Mouse (Mus musculus): ENCODE measurements at regions not wholly inside any gene's neighbourhood (a gene's known extent, or its start where the extent isn't known, plus 50 kb on each side); places are given as distances from the start of the nearest gene placed in this dataset.
"Not testable (repeated sequence)": the region's sequence is repeated elsewhere in the genome, so short reads cannot be mapped to it uniquely, and the experiment has no call there.

GRCm38 (mm10) chr16:8246445-8246844 lies 178.5 kb downstream of the Tmem114 start:
- DNase-seq = no peak

DNA sequence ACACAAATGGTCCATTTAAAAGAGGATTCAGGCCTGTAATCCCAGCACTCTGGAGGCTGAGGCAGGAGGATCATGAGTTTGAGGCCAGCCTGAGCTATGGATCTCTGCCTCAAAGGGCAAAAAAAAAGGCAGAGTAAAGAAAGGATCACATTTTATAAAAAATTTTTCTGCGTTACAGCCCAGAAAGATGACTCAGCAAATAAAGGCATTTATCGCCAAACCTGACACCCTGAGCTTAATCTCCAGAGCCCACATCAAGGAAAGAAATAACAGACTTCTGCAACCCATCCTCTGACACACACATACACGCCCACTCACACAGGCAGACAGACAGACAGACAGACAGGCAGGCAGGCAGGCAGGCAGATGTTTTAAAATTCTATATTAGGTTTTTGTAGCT lies 179.3 kb downstream of the Tmem114 start:
- DNase-seq = no peak

DNA sequence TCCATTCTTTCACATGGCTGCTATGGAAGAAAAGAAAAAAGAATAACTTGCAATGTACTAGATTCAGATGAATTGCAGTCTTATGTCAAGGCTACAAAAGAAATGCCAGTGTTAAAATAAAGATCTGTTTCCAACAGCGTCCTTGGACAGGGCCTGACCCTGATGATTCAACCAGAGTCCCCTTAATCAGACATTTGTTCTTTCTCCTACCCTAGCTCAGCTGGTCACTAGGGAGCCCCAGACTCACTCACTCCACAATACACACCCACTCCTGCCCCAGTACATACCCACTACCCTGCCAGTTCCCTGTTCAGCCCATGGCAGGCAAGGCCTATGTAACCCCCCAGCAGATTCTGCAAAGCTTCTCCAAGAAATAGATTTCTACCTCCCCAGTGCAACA lies 190.6 kb downstream of the Tmem114 start:
- DNase-seq = no peak

GRCm38 (mm10) chr16:8232079-8232478 lies 192.9 kb downstream of the Tmem114 start:
- DNase-seq = no peak

- no peak for DNase-seq
These were observed 201.2 kb downstream of the Tmem114 start for GRCm38 (mm10) chr16:8223625-8224300.

DNA sequence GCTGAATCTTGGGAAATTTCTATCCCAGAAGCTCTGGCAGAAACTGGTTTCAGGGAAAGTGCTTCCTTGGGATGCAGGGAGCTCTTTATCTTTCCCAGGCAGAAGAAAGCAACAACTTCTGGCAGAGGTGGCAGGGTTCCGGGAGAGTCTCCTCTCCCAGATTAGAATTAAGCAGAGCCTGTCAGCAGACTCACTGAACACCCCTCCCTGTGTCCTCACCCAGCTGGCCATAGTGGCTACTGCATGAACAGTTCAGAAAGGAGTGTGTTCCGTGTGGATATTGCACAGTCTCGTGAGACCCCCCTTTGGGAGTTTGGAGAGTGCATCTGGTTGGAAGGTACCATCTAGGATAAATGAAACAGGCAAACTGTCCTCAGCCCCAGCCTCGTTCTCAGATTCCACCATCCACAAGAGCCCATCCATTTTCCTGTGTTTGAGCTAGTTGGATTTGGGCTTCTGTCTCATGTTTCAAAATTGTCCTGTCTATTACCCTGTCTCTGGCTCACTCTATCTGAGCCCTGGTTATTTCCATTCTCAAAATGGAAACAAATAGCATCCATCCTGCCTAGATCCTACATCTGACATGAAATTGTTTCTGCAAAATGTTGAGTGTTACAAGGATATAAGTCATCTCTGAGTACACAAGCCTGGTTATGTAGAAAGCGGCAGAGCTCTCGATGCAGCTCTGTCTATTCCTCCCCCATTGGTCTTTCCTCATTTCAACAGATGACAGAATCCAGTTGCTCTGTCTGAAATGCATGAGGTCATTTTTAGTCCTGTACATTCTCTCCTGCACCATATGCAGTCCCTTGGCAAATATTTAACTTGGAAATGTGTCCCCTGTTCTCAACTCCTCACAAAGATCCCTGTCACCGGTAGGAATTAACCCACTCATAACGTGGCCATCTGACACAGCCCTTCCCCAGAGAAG lies 216.4 kb downstream of the Tmem114 start:
- no peak for DNase-seq

GRCm38 (mm10) chr16:8205014-8205413 lies 219.9 kb downstream of the Tmem114 start:
- DNase-seq = no peak

- DNase-seq = no peak
These were observed 223.6 kb downstream of the Tmem114 start for GRCm38 (mm10) chr16:8201306-8201705.

- no peak for DNase-seq
These were observed 226.0 kb downstream of the Tmem114 start for GRCm38 (mm10) chr16:8198771-8199562.

GRCm38 (mm10) chr16:8189472-8190240 lies 235.3 kb downstream of the Tmem114 start:
- DNase-seq = no peak

DNA sequence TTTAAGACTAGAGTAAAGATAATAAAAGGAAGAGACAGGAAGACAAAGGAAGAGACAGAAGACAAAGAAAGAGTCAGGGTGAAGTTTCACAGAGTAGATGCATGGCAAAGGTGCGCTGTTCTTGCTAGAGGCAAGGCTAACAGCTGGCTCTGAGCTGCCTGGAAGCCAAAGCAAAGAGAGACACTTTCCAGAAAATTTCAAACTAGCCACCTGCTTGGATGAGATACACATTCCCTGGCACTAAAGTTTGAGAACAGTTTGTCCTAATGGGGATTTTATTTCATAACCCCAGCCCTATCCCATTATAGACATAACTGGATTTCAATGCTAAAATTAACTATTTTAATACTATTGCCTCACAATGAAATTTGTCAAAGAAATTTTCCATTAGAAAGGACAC lies 235.9 kb downstream of the Tmem114 start:
- no peak for DNase-seq

- no peak for DNase-seq
These were observed 236.4 kb downstream of the Tmem114 start for GRCm38 (mm10) chr16:8188505-8188904.

DNA sequence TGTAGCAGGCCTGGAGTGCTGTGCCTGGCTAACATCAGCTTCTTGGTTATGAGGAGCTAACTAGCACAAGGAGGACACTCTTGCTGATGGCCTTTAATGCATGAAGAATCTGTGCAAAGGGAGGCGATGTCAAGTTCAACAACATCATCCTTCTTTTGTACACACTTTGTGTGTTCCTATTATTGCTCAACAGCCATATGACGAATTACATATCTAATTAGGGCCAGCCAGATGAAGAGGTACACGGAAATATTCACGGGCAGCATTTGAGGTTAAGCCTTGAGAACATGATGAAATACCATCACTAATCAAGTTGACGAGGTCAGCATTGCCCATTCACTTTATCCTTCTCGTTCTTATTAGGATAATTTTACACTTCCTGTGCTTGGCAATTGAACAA lies 240.2 kb downstream of the Tmem114 start:
- no peak for DNase-seq

DNA sequence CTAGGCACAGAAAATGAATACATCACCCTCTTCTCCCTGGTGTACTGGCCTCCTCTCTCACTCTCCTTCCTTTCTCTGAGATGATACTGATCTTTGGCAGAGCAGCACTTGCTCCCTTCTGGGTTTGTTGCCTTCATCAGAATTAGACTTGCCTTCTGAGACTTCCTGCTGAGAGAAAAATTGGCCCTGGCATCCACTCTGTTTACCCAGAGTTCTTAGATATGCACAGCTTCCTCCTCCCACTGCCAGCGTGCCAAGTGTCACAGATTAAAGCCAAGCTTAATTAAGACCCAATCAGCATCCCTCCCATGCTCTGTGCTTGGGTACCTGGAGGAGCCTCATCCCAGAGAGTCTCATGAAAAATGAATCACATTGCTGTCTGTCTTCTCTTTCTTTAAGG lies 246.0 kb downstream of the Tmem114 start:
- DNase-seq = peak; percentile 59 to 74

- not testable (repeated sequence) for DNase-seq
These were observed 247.7 kb downstream of the Tmem114 start for GRCm38 (mm10) chr16:8177226-8177625.

DNA sequence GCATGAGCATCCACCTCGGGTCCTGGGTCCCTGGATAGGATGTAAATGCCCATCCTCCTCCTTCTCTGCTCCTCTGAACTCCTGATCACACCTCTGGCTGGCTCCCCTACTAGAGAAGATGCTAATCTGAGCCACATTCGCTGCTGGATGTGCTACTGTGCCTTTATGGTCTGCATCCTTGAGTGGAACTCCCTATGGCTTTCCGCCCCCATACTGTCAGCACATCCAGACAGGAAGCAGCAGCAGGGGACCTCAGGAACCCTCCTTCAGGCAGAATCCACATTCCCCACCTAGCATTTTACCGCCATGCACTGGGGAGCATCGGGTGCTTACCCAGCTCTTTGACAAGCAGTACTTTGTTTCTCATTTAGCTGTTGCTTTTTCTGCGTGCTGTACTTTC lies 248.8 kb downstream of the Tmem114 start:
- no peak for DNase-seq

All from cerebellum, postnatal 25 days (tissue).